Mouse (Mus musculus): ENCODE data around the gene Pappa. TPM values are rescaled to one million over a fixed set of nuclear protein-coding genes. Genes with fewer than 3 reads are reported as not detected.

Pappa gene
- 1 to 10 TPM; 1.3 to 1.5 TPM for total RNA-seq (2021)
- long read RNA-seq, experiment 1, result 0 reads
- long read RNA-seq, experiment 2, result 0 reads

DNA sequence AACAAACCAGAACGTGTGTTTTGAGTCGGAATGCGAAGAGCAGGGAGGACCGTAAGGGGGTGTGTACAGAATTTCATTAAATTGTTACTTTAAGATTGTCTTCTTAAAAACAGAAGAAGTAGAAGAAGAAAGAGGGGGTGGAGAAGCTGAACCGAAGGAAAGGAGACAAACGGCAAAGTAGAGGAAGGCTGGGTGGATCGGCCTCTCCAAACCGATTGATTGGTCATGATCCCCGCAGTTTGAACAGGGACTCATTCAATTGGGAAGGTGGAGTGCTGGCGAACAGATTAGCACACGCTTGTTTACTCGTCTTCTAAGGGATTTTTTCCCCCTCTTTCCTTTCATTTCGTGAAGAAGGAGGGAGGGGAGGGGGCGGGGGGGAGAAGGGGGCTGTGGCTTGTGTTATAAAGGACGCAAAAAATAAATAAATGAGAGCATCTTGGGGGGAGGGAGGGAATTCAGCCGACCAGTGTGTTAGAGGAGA, at the start of gene Pappa:
Pappa (plus strand) TSS at position 434 of the 484 bp plus-strand sequence.
- Histone ChIP-seq H3K4me3 (peak within 1 kb of the TSS; percentile 54), H3K27ac (no peak within 1 kb of the TSS)
- DNase-seq (ENCODE audit: low spot score in 2 of 2), result no peak
- no peak for TF ChIP-seq CTCF (conservative IDR thresholded peaks at IDR 0.05)

DNA sequence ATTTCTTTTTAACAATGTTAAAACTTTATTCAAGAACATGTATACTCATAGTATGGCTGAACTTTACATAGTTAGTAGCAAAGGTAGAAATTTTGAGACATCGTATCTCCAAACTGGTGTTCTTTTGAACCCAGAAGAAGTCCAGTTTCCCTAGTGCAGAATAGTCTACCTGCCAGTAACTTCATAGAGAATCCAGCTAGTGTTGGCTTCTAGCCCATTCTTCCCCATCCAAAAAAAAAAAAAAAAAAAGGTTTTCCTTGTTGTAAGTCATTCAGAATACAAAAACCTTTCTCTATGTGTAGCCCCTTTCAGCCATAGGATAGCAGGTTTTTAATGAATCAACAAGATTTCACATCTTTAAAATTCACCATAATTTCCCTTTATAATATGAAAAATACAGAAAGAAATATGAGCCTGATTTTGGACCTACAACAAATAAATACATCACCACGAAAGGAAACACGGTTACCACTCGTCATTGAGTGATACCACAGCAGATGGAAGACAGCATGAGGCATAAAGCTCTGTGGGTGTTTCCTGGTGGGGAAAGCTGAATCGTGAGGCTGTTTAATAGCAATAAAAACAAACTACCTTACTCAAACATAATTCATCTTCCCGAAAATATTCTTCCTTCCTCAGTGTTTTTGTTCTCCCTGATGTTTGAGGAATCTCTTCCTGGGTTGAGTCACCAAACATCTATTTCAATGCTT, 45.9 kb upstream of the Pappa start:
- H3K27ac ChIP-seq, result no peak overlapping the region
- no peak overlapping the region for H3K4me3 ChIP-seq
- no peak for DNase-seq (ENCODE audit: low spot score in 2 of 2)
- no peak for TF ChIP-seq CTCF (conservative IDR thresholded peaks at IDR 0.05)

DNA sequence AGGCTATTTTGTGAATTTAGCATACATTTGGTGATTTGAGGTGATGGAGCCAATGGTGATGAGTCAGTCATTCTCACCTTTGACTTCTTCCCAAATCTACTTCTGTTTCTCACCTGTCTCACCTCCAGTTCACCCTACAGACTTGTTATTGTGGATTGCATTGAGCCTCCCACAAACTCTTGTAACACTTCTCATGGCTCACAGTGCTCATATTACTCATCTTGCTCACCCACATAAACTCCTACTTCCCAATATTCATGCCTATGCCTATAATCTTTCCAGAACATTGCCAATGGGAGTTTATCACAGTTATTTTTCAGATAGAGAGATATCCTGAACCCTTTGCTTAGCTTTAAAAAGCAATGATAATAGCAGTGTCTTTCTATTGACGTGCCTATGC, 37.1 kb upstream of the Pappa start:
- Histone ChIP-seq H3K27ac (no peak overlapping the region), H3K4me3 (no peak overlapping the region)
- DNase-seq (ENCODE audit: low spot score in 2 of 2), result no peak
- no peak for TF ChIP-seq CTCF (conservative IDR thresholded peaks at IDR 0.05)

DNA sequence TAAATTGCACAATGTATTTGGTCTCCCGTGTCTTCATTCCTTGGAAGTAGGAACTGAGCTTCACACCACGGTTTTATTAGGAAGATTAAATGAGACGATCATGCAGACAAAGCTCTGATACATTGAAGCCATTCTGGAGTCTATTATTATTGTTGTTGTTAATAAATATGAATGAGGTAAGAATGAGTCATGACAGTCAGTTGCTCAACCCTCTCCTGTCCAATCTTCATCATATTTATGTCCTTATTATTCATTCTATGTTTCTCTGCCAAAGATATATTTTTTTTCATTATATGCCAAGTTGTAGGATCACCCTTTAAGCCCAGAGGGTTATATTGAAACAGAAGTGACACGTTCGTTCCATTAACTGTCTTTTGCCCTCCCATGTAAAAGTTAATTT, 36.4 kb upstream of the Pappa start:
- Histone ChIP-seq H3K4me3 (no peak overlapping the region), H3K27ac (no peak overlapping the region)
- DNase-seq (ENCODE audit: low spot score in 2 of 2), result no peak
- no peak for TF ChIP-seq CTCF (conservative IDR thresholded peaks at IDR 0.05)

DNA sequence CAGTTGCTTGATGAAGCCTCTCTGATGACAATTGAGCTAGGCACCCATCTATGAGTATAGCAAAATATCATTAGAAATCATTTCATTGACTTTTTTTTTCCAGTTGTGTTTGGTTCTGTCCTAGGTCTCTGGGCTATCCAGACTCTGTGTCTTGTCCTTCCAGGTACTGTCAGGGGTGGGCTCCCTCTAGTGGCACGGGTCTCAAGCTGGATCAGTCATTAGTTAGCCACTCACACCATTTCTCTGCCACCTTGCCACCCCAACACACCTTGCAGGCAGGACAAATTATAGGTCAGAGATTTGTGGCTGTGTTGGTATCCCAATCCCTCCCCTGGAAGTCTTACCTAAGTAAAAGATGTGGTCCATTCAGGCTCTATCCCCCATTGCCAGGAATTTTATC, 31.8 kb upstream of the Pappa start:
- TF ChIP-seq CTCF (conservative IDR thresholded peaks at IDR 0.05), result peak; percentile 49
- Histone ChIP-seq H3K27ac (no peak overlapping the region), H3K4me3 (no peak overlapping the region)
- DNase-seq (ENCODE audit: low spot score in 2 of 2), result no peak

DNA sequence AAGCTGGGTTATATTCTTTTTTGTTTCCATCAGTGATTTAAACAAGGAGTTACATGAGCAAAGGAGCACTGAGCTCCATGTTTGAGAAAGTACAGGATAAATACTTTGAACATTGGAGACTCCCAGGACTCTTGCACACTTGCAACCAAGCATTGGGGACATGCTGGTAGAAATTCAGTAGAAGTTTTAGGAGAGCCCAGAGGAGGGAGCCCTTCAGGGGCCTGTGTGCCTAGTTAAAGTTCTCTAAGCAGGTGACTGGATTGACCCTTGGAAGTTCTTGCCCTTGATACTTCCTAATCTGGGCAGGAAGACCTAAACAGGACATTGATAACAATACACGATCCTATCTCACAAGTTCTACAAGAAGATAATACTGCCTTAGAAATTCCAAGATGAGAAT, 3.6 kb upstream of the Pappa start:
- H3K27ac ChIP-seq, result no peak overlapping the region
- H3K4me3 ChIP-seq, result no peak overlapping the region
- no peak for DNase-seq (ENCODE audit: low spot score in 2 of 2)
- peak; percentile 63 for TF ChIP-seq CTCF (conservative IDR thresholded peaks at IDR 0.05)

DNA sequence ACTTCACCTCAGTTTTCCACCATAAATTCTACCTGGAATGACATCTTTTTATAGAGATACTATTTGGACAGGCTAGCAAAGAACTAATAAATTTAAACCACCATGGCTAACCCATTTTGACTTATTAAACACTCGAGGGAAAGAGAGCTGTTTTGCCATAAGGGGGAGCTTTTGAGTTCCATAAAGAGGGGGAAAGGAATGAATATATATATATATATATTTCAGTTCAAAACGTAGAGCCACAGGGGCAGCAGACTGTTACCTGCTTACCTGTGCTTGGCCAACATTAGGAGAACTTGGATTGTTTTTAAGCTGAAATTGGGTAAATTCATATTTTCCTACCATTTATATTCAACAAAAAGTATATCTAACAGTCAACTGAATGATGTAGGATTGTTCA, 1.1 kb upstream of the Pappa start:
- H3K27ac ChIP-seq, result no peak overlapping the region
- H3K4me3 ChIP-seq, result no peak overlapping the region
- DNase-seq (ENCODE audit: low spot score in 2 of 2), result no peak
- peak; percentile 66 for TF ChIP-seq CTCF (conservative IDR thresholded peaks at IDR 0.05)

DNA sequence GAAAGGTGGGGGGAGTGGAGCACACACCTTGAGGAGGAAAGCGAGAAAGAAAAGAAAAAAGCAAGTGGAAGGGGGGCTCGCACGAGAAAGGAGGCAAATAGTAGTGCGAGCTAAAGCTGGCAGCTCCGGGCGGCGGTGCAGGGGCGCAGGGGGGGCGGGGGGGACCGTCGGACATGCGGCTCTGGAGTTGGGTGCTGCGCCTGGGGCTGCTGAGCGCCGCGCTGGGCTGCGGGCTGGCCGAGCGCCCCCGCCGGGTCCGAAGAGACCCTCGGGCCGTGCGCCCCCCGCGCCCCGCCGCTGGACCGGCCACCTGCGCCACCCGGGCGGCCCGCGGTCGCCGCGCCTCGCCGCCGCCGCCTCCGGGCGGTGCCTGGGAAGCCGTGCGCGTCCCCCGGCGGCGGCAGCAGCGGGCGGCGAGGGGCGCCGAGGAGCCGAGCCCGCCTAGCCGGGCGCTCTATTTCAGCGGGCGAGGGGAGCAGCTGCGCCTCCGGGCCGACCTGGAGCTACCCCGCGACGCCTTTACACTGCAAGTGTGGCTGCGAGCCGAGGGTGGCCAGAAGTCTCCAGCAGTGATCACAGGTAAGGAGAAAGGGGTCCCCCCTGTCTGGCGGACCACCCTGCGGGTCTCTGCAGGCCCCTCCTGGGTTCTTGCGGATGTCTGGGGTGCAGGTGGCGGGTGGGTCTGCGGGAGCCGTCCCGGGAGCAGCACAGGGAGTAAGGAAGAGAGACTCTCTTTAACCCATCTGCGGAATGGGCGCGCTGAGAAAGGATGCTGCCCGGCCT, 586 bp downstream of the Pappa start:
- no peak for DNase-seq (ENCODE audit: low spot score in 2 of 2)
- no peak for TF ChIP-seq CTCF (conservative IDR thresholded peaks at IDR 0.05)
- H3K27ac ChIP-seq, result no peak overlapping the region
- H3K4me3 ChIP-seq, result peak overlapping the region; percentile 54

DNA sequence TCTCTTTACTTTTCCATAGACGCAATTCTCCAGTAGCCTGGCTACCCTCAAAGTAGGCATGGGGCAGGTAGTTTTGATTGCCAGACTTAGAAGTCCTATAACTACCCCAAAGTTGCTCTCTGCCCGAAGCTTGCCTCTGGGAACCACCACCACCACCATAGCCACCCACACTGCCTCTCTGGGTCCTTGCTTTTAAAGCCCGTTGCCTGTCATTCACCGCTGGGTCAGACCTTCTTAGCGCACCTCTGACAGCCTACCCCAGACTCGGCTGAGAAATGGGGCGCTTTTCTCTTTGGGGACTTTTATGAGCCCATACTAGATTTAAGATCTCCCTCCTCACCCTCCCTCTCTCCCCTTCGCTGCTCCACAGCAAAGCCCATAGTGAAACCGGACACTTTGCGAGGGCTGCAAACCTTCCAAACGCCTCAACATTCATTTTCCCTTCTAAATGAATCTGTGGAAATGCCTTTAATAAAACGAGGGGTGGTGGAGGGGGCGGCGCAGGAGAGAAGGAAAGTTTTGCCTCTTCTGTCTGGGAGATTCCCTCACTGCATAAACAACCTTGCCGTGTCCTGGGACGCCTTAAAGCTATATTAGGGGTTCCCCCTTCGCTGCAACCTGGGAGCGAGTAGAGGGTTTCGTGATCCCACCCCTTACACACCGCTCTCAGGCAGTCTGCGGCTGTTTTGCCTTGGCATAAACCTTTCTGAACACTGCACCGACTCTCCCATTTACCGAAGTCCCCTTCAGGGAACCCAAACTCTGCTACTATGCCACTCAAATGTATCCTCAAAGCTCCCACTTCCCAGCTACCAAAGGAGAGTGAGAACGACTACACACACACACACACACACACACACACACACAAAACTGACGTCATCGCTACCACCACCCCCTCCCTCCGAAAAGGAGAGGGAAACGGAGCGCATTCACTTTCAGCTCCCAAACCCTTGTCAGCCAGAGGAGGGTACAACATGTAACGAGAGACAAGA, 1.7 kb downstream of the Pappa start:
- Histone ChIP-seq H3K4me3 (peak overlapping the region; percentile 54), H3K27ac (no peak overlapping the region)
- no peak for TF ChIP-seq CTCF (conservative IDR thresholded peaks at IDR 0.05)
- peak; percentile 10 to 26 for DNase-seq (ENCODE audit: low spot score in 2 of 2)

DNA sequence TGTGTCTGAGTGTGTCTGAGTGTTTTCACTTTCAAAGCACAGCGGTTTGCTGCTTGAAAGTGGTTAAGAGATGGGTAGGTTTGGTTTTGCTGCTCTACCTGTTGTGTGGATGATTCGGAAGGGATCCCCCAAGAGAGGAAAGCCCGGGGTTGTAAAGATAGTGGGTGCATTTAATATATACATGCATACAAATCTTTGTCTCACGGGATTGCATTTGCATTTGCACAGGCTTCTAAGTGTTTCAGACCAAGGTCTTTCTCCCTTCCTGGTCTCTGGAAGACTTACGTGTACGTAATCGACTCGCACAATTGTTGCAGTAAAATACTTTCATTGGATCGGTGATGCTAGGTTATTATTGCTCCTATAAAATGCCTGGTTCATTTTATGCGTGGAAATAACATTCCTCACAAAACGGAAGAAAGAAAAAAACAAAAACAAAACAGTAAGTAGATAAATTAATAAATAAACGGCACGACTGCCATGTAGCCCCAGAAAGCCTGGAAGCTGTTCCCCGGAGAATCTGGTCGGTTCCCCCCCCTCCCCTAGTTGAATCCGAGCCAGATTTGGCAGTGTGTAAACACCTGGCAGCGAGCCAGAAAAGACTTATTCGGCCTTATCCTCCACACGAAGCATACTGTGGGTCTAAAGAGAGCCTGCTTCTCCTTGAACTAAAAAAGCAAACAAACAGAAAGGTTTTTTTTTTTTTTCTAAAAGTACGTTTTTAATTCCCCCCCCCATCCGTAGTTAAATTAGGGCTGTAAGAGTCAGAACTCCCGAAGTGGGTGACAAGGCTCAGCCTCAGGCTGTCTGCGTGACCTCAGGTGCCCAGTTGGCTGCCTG, 2.7 kb downstream of the Pappa start:
- peak overlapping the region; percentile 46 for H3K4me3 ChIP-seq
- DNase-seq (ENCODE audit: low spot score in 2 of 2), result no peak
- H3K27ac ChIP-seq, result no peak overlapping the region
- no peak for TF ChIP-seq CTCF (conservative IDR thresholded peaks at IDR 0.05)

DNA sequence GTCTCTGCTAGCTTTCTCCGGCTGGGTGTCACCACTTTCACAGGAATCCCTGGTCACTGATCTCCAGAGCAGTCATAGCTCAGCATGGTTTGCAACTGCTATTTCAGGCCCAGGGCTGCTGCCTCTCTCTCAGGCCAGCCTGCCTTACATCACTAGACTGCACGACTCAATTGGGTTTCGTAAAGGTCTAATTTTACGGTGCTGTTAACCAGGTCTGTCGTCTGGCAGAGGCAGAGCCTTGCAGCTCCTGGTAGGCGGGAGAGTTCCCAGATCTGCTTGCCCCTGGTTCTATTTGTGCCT, 3.3 kb downstream of the Pappa start:
- no peak for DNase-seq (ENCODE audit: low spot score in 2 of 2)
- TF ChIP-seq CTCF (conservative IDR thresholded peaks at IDR 0.05), result no peak
- no peak overlapping the region for H3K4me3 ChIP-seq
- H3K27ac ChIP-seq, result no peak overlapping the region

DNA sequence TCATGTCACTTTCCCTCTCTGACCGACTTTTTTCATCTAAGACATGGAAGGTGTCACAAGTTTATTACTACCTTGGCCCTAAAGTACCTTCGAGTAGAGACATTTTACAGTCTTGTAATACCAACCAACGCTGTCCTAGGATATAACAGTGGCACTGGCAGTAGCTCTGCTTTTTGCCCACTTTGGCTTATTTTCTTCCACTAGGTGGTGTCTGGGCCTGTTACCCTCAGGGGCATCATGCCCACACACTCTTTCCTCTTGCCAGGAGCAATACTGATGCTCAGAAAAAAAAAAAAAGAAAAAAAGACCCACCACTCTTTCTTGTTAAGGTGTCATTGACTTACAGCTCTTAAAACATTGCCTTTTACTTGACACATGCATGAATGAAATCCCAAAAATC, 8.7 kb downstream of the Pappa start:
- no peak for DNase-seq (ENCODE audit: low spot score in 2 of 2)
- Histone ChIP-seq H3K4me3 (no peak overlapping the region), H3K27ac (no peak overlapping the region)
- TF ChIP-seq CTCF (conservative IDR thresholded peaks at IDR 0.05), result peak; percentile 55

All from layer of hippocampus, adult 2 months (tissue).